Mouse (Mus musculus): ENCODE measurements around the gene Gpr19.

The Gpr19 gene

DNA sequence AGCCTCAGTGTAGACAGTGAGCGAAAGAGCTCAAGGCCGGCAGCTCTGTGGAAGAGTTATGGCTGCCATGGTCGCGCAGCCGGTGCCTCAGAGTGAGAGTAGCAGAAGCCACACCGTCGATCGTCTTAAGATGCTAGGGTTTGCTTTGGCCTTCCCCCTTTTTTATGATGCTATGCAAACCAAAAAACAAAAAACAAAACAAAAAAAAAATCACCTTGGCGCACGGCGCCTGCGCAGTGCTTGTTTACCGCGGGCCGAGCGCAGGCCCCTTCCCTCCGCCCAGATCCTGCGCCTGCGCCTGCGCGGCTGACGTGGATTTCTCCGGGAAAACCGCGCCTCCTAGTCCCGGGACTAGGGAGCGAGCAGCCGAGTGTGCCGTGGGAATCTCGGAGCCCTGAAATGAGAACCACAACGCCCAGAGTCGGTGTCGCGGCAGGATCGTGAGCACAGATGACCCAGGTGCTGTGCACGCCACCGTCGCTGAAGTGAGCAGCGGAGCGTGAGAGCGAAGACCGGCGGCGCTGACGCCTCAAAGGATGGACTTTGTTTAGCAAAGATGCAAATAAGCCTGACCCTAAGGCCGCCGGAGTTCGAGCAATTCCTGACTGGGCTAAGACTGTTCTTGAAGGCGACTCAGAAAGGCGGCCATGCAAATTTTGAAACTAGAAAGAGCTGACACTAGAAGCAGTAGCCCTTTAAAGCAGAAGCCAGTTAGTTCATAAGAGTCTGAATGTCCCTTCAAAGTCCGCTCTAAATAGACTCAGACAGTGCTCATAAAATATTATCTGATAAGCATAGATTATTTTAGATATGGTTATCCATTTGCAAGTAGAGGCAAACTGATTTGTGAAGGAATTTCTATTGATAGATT is at the start of gene Gpr19:
Gene Gpr19 (minus strand): TSS at position 484 of the 871 bp plus-strand sequence.
- DNase-seq (ENCODE audit: low spot score): peak; percentile 96

- DNase-seq (ENCODE audit: low spot score): peak; percentile 85
Observed at GRCm38 (mm10) chr6:134947311-134948087, 49.1 kb upstream of the Gpr19 start.

DNA sequence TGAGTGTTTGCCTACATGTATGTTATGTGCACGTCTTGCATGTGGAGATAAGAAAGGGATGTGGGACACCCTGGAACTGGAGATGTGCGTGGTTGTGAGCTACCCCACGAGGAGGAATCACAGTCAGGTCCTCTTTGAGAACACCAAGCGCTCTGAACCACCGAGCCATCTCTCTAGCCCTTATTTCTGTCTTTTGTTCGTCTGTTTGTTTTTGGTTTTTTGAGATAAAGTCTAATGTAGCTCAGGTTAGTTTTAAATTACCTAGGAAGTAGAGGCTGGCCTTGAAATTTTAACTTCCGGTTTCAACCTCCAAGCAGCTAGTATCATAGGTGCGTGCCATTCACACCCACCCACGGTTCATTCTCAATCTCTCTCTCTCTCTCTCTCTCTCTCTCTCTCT is 48.5 kb upstream of the Gpr19 start:
- no peak for DNase-seq (ENCODE audit: low spot score)

- no peak for DNase-seq (ENCODE audit: low spot score)
Observed at GRCm38 (mm10) chr6:134946054-134946453, 47.7 kb upstream of the Gpr19 start.

DNA sequence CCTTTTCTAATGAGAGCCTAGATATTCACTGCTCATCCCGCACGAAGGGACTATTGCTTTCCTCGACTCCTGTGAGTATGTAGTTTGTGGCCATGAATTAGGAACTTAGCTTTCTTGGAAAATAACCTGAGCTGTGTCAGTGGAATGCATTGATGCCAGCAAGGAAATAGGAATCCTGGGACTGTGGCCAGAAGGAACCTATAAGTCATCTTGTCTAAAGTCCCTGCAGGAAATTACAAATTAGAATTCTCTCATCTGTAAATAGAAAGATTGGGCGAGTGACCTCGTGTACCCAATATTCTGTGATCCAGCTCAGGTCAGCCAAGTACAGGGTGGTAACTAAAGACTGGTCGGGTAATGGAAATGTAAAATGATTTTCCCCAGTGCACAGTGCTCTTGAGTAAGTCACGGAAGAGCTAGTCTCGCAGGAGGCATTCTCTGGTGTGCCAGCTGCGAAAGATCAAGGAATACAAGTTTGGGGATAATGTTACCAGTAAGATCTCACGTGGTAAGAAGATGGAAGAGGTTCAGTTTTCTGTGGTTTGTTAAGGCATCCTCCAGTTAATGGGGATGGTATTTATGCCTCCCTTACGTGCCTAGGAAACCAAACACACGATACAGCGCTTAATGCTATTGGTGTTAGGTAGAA is 45.5 kb upstream of the Gpr19 start:
- no peak for DNase-seq (ENCODE audit: low spot score)

DNA sequence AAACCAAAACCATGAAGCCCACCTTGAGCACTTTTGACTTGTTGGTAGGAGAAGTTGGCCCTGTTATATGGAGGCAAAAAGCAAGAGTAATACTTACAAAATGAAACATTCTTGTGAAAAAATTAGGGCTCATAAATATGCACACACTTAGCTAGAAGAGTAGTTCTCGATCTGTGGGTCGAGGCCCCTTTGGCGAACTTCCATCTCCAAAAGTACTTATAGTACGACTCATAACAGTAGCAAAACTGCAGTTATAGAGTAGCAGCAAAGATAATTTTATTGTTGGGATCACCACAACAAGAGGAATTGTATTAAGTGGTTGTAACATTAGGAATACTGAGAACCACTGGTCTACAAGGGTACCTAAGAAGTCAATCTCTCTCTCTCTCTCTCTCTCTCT is 41.4 kb upstream of the Gpr19 start:
- DNase-seq (ENCODE audit: low spot score): no peak

DNA sequence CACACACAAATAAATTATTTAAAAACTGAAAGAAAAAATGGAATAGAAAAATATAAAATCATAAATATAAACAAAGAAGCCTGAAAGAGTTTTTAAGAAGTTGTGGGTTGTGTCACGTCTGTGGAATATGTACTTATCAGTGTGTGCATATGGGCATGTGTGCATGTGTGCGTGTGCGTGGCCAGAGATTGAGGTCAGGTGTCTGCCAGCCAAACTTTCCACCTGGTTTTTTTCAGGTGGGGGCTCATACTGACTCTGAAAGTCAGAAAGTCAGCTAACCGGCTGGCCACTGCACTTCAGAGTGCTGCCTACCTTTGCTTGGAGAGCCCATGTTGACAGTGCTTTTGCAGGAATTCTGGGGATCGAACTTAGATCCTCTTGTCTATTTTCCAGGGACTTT is 35.9 kb upstream of the Gpr19 start:
- DNase-seq (ENCODE audit: low spot score): no peak

DNA sequence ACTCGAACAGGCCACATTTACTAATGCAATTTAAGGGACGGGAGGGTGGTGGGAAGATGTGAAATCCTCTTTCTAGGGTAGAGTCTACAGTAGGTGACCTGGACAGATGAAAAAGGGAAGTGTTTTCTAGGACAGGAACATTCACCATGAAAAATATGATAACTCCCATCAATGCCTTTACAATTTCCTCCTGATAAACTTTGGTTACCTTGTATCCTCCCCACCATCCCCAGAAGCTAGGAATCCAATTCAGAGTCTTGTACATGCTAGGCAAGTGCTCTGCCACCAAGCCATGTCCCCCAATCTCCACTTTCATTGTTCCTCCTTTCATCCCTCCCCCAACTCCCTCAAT is 34.8 kb upstream of the Gpr19 start:
- no peak for DNase-seq (ENCODE audit: low spot score)

GRCm38 (mm10) chr6:134932486-134933206 is 34.3 kb upstream of the Gpr19 start:
- DNase-seq (ENCODE audit: low spot score): no peak

GRCm38 (mm10) chr6:134931146-134931545 is 32.8 kb upstream of the Gpr19 start:
- no peak for DNase-seq (ENCODE audit: low spot score)

DNA sequence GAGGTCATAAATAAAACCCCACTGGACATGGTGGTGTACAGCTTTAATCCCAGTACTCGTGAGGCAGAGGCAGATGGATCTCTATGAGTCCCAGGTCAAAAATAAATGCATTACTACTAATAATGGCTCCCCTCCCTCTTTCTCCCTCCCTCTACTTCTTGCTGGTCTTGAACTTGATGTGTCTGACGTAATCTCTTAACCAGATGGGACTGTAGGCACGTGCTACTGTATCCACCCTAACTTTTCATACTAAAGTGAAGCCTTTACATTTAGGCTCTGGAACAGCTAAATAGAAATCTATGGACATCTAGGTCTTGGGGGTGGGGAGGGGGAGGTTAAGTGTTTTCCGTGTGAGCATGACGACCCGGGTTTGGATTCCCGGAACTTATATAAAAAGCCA is 32.0 kb upstream of the Gpr19 start:
- DNase-seq (ENCODE audit: low spot score): no peak

GRCm38 (mm10) chr6:134929926-134930325 is 31.5 kb upstream of the Gpr19 start:
- peak; percentile 37 for DNase-seq (ENCODE audit: low spot score)

DNA sequence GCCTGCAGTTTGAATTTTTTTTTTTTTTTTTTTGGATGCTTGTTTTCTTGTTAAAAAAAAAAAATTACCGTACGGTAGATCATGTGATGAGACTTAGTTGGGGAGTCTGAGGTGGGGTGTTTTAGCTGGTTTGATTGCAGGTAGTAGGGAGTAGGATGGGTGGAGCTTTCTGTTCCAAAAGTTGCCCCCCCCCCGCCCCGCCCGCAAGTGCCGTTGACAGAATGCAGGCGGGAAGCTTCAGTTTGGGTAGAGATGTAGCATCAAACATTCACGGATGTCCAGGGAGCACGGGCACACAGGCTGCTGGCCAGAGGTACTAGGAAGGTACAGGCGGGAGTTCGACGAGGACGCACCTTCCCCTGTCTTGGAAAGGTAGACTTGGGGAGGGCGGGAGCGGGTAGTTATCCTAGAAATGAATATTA is 30.5 kb upstream of the Gpr19 start:
- peak; percentile 66 for DNase-seq (ENCODE audit: low spot score)

- DNase-seq (ENCODE audit: low spot score): peak; percentile 97
Observed at GRCm38 (mm10) chr6:134928096-134928888, 29.9 kb upstream of the Gpr19 start.

DNA sequence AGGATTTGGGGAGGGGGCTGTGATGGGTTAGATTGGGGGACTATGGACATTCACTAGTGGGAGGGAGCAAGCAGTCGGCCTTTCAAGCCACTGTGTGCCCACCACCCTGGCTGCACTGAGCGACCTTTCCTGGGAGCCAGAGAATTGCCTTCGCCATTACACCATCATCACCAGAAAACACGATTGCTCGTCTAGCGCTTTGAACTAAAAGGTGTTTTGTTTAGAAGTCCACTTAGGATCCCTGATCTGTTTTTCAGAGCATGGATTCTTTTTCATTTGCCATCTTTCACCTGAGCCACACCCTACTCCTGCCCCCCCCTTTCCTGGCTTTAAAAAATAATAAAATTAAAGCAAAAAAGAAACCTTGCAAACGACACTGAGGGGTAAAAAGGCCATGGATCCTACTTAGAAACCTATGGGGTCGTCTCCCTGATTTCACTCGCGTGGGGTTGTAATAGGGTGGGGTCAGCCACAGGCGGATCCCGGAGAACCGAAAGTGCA is 29.3 kb upstream of the Gpr19 start:
- DNase-seq (ENCODE audit: low spot score): no peak

DNA sequence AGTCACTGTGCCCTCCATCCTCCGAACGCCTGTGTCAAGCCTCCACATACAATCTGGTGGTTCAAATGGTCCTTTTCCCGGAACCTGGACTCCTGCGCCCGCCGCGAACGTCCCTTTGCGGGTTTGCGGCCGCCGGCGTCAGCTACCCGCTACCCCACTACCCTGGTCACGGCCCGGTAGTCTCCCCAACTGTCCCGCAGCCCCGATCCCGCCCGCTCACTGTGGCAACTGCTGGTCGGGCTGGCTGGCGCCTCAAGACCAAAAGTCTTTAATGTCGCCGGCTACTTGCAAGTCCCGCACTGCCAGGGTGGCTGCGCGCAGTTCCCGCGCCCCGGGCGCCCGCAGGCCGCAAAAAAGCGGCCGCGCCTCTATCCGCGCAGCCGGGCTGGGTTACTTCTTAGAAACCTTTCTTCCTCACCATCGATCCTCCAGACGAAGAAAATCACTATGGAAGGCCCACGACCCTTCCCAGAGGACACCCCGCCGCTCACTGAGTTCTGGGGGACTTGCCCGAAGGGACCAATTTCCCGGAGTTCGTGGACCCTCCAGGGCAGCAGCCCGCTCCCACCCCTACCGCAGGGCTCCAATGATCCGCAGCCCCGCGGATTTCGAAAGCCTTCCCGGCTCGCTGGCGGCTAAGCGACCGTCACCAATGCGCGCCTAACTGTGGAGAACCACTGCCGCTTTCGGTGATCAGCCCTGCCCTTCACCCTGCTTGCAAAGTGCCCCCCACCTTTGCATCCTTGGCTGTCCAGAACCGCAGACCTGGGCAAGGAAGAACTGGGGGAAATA is 28.6 kb upstream of the Gpr19 start:
- DNase-seq (ENCODE audit: low spot score): peak; percentile 74

GRCm38 (mm10) chr6:134926338-134926705 is 27.9 kb upstream of the Gpr19 start:
- DNase-seq (ENCODE audit: low spot score): no peak

GRCm38 (mm10) chr6:134925673-134926337 is 27.4 kb upstream of the Gpr19 start:
- no peak for DNase-seq (ENCODE audit: low spot score)

DNA sequence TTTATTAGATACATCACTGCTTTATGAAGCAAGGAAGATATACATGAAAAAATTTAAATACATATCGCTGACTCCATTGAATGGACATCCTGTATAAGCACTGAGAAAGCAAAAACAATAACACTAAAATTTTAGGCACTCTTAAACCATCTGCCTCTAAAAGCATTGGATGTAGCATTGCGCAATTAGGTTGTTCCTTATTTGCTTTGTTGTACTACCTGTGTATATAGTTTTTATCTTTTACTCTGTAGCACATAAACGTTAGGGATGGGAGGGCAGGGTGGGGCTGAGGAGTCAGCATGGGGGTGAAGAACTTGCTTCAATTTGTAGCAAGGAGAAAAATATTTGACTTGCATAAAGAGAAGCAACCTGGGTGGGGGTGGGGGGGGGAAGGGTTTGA is 25.9 kb upstream of the Gpr19 start:
- DNase-seq (ENCODE audit: low spot score): no peak

- DNase-seq (ENCODE audit: low spot score): no peak
Observed at GRCm38 (mm10) chr6:134923670-134924069, 25.3 kb upstream of the Gpr19 start.

Data from embryo, embryonic 10.5 days (tissue).